Mouse (Mus musculus): ENCODE data around the gene Fam129b.
"Not testable (repeated sequence)": the region's sequence is repeated elsewhere in the genome, so short reads cannot be mapped to it uniquely, and the experiment has no call there.

The Fam129b gene

GRCm38 (mm10) chr2:32875675-32876489 lies at the start of gene Fam129b:
Gene Fam129b (plus strand): TSS chr2:32876114.
- peak; percentile 88 for DNase-seq (ENCODE audit: low spot score)

GRCm38 (mm10) chr2:32828979-32829676 lies 46.8 kb upstream of the Fam129b start:
- DNase-seq (ENCODE audit: low spot score) = no peak

GRCm38 (mm10) chr2:32834496-32834895 lies 41.4 kb upstream of the Fam129b start:
- peak; percentile 25 for DNase-seq (ENCODE audit: low spot score)

GRCm38 (mm10) chr2:32835588-32835987 lies 40.3 kb upstream of the Fam129b start:
- no peak for DNase-seq (ENCODE audit: low spot score)

GRCm38 (mm10) chr2:32838147-32838884 lies 37.6 kb upstream of the Fam129b start:
- no peak for DNase-seq (ENCODE audit: low spot score)

- DNase-seq (ENCODE audit: low spot score) = no peak
These were observed 36.7 kb upstream of the Fam129b start for GRCm38 (mm10) chr2:32839261-32839660.

GRCm38 (mm10) chr2:32841099-32841498 lies 34.8 kb upstream of the Fam129b start:
- no peak for DNase-seq (ENCODE audit: low spot score)

GRCm38 (mm10) chr2:32842558-32842957 lies 33.4 kb upstream of the Fam129b start:
- DNase-seq (ENCODE audit: low spot score) = no peak

- no peak for DNase-seq (ENCODE audit: low spot score)
These were observed 30.3 kb upstream of the Fam129b start for GRCm38 (mm10) chr2:32845572-32846100.

- DNase-seq (ENCODE audit: low spot score) = peak; percentile 37
These were observed 29.7 kb upstream of the Fam129b start for GRCm38 (mm10) chr2:32846101-32846804.

- DNase-seq (ENCODE audit: low spot score) = peak; percentile 86
These were observed 29.0 kb upstream of the Fam129b start, which contains the start of gene Stxbp1 for GRCm38 (mm10) chr2:32846805-32847467. Gene Stxbp1 (minus strand): TSS chr2:32847245.

- no peak for DNase-seq (ENCODE audit: low spot score)
These were observed 28.5 kb upstream of the Fam129b start for GRCm38 (mm10) chr2:32847468-32847821.

- DNase-seq (ENCODE audit: low spot score) = peak; percentile 37
These were observed 23.8 kb upstream of the Fam129b start for GRCm38 (mm10) chr2:32852156-32852555.

GRCm38 (mm10) chr2:32853716-32854115 lies 22.2 kb upstream of the Fam129b start:
- not testable (repeated sequence) for DNase-seq (ENCODE audit: low spot score)

GRCm38 (mm10) chr2:32854206-32854605 lies 21.7 kb upstream of the Fam129b start:
- DNase-seq (ENCODE audit: low spot score) = peak; percentile 88

GRCm38 (mm10) chr2:32855046-32855785 lies 20.7 kb upstream of the Fam129b start:
- no peak for DNase-seq (ENCODE audit: low spot score)

GRCm38 (mm10) chr2:32855790-32856465 lies 20.0 kb upstream of the Fam129b start:
- no peak for DNase-seq (ENCODE audit: low spot score)

- DNase-seq (ENCODE audit: low spot score) = peak; percentile 70
These were observed 18.3 kb upstream of the Fam129b start for GRCm38 (mm10) chr2:32857584-32857983.

- peak; percentile 42 for DNase-seq (ENCODE audit: low spot score)
These were observed 16.8 kb upstream of the Fam129b start for GRCm38 (mm10) chr2:32859010-32859621.

Measured in ovary, postnatal 14 days (tissue).